Mouse (Mus musculus) heart, adult 2 months (tissue): Measurements from ENCODE around the gene Btbd9.

ENCODE experiments used
- CTCF ChIP-seq: fragments of 200-600 bp; IDR thresholded peaks from 2 replicates; pipeline ENCODE4 v1.8.1; 2022; ENCODE audit warnings: antibody characterized with exemption, mild to moderate bottlenecking, moderate library complexity
- POLR2A ChIP-seq: fragments of 200-500 bp; IDR thresholded peaks from 2 replicates; pipeline ENCODE4 v1.6.1; 2011; ENCODE audit warnings: mild to moderate bottlenecking, low read depth, low read length, control low read depth; ENCODE audit not compliant: insufficient read depth

- TF ChIP-seq POLR2A (no peak), CTCF (no peak)
Measured at GRCm38 (mm10) chr17:30570173-30570572, 6.1 kb downstream of the Btbd9 start.
